Mouse (Mus musculus): ENCODE measurements around the gene Ddx18. TPM values are rescaled to one million over a fixed set of nuclear protein-coding genes. Genes with fewer than 3 reads are reported as not detected.

Gene Ddx18
- polyA plus RNA-seq (2015; fragmentation: Nextera tagmentation; extraction: Ambion mirVana), result 75.9 and 77.0 TPM in 2 replicates

DNA sequence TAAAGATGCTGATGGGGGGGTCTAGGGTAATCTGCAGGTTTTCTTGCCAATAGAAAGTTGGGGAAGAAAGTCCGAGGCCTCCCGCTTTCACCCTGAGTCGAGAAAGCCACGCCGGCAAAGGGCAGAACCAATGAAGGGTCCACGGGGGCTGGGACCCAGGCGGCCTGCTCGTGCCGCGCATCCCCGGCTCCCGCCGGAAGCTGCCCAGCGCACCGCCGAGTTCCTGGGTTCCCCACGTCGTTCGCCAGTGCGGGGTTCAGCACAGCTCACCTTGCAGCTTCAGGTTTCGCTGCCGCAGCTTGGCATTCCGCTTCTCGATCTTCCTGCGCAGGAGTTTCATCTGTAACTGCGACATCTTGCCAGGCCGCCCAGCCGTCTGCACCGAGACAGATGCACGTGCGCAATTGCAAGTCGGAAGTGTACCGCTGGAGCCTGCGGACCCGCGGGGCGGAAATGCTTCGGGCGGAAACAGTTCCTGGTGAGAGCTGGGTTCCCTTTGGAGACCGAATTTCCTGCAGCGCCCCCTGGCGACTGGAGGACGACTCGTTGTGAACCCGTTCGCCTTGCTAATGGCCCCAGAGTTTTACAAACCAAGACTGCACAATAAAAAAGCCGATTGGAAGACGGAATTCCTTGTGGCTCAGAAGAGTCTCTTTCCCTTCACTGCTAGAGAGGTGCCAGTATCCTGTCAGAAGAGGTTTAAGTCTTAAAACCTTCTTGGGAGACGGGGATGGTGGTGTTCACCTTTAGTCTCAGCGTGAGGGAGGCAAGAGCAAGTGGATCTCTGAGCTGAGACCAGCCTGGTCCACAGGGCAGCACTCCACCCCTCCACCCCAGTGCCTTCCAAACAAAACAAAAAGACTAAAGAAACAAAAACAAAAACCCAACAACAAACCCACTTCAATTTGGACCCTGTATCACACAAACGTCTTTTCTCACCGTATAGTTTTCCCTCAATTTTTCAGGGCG lies at the start of gene Ddx18:
Ddx18 (minus strand) TSS at position 469 of the 969 bp plus-strand sequence.
- peak within 1 kb of the TSS; percentile 81 for H3K4me2 ChIP-seq (replicated peaks)
- peak within 1 kb of the TSS; percentile 67 for H3K27ac ChIP-seq
- peaks cover 8% of the 10 kb centered on the region for H3K4me1 ChIP-seq
- no peaks in the 10 kb centered on the region for H3K9me3 ChIP-seq
- peak within 1 kb of the TSS; percentile 74 for H3K9ac ChIP-seq
- H3K36me3 ChIP-seq, result peaks cover 27% of the 10 kb centered on the region
- no peaks in the 10 kb centered on the region for H3K27me3 ChIP-seq
- ATAC-seq (ENCODE audit: low FRiP score, low read depth), result peak; percentile 98
- WGBS, result 6% methylated on average over 53 of the region's 53 CpGs
- H3K4me3 ChIP-seq, result peak within 1 kb of the TSS; percentile 61

DNA sequence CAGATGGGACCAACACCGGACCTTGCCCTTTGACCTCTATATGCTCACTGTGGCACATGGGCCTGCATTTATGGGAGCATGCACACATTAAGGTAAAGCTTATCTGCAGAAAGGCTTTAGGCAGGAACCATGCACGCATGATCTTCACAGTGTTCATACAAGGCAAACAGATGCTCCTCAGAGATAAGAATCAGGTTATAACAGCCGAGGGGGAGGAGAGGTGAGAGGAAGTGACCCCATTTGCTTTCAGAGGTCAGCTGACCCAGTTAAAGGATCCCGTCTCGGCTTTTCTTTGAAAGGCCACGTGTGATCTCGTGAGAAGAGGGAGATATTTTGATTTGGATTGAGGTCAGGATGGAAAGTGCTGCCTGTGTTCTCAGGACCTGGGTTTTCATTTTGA lies 40.2 kb upstream of the Ddx18 start:
- Histone ChIP-seq H3K36me3 (no peaks in the 10 kb centered on the region), H3K4me3 (no peak overlapping the region), H3K27ac (no peak overlapping the region), H3K4me2 (replicated peaks) (no peak overlapping the region), H3K9ac (no peak overlapping the region), H3K4me1 (no peaks in the 10 kb centered on the region), H3K9me3 (no peaks in the 10 kb centered on the region), H3K27me3 (no peaks in the 10 kb centered on the region)
- WGBS, result 34% methylated on average over 7 of the region's 7 CpGs
- ATAC-seq (ENCODE audit: low FRiP score, low read depth), result no peak

DNA sequence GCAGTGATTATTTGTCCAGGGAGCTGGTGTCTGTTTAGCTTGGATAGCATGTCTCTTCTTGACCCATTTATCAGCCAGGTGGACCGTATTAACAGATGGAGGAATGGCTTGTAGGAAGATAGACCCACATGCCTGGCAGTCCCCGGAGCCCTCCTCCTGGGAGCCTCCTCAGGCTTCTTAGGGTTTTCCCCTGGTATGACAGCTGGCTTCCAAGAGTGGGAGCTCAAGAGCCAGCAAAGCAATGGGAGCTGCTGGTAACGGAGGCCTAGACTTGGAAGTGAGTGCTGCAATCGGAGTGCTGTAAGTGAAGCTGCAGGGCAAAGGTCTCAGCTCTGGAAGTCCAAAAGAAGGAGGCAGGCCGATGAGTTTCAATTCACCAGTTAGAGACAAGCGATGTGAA lies 37.3 kb upstream of the Ddx18 start:
- Histone ChIP-seq H3K4me3 (no peak overlapping the region), H3K4me1 (no peaks in the 10 kb centered on the region), H3K9me3 (no peaks in the 10 kb centered on the region), H3K27me3 (no peaks in the 10 kb centered on the region), H3K4me2 (replicated peaks) (no peak overlapping the region), H3K27ac (no peak overlapping the region), H3K9ac (no peak overlapping the region), H3K36me3 (no peaks in the 10 kb centered on the region)
- WGBS, result 50% methylated on average over 6 of the region's 6 CpGs
- no peak for ATAC-seq (ENCODE audit: low FRiP score, low read depth)

DNA sequence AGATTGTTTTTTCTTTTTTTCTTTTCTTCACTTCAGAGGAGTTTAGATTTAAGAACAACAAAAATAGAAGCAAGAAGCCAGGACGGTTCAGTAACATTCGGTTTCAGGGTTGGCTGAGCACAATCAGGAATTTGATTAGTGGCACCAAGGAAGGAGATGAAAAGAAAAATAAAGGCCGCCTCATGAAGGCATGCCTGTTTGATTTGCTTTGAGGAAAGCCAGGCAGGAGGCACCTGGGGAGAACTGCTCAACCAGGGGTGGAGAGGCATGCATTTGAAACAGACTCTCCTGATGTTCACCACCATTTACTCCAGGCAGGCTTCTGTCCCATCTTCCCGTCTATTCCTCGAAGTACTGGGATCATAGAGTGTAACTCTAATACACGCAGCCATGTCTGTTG lies 34.1 kb upstream of the Ddx18 start:
- Histone ChIP-seq H3K4me3 (no peak overlapping the region), H3K4me1 (no peaks in the 10 kb centered on the region), H3K27ac (no peak overlapping the region), H3K4me2 (replicated peaks) (no peak overlapping the region), H3K27me3 (0 out of 2 replicates have a peak, but pooled peaks cover 3% of the 10 kb centered on the region), H3K36me3 (no peaks in the 10 kb centered on the region), H3K9me3 (no peaks in the 10 kb centered on the region), H3K9ac (no peak overlapping the region)
- ATAC-seq (ENCODE audit: low FRiP score, low read depth), result no peak
- 82% methylated on average over 6 of the region's 6 CpGs for WGBS

DNA sequence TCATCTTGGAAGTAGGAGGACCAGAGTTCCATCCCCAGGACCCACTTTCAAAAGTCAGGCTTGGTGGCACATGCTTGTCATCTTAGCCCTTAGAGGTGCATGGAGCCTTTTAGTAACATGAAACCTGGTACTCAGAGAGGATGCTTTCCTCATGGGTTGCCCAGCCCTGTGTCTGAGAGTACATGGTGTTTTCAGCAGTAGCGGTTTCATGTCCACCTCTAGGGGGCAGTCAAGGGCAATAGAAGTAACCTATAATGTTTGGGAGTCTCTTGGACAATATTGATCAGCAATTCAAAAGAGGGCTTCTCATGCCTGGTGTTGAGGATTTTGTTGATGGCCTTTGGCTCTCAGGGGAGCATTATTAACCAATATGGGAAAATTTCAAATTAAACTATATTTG lies 33.3 kb upstream of the Ddx18 start:
- ATAC-seq (ENCODE audit: low FRiP score, low read depth), result no peak
- 0 out of 2 replicates have a peak, but pooled peaks cover 3% of the 10 kb centered on the region for H3K27me3 ChIP-seq
- no peaks in the 10 kb centered on the region for H3K36me3 ChIP-seq
- 33% methylated on average over 1 of the region's 1 CpGs for WGBS
- H3K9me3 ChIP-seq, result no peaks in the 10 kb centered on the region
- no peaks in the 10 kb centered on the region for H3K4me1 ChIP-seq
- no peak overlapping the region for H3K4me3 ChIP-seq
- H3K27ac ChIP-seq, result no peak overlapping the region
- no peak overlapping the region for H3K9ac ChIP-seq
- H3K4me2 ChIP-seq (replicated peaks), result no peak overlapping the region

DNA sequence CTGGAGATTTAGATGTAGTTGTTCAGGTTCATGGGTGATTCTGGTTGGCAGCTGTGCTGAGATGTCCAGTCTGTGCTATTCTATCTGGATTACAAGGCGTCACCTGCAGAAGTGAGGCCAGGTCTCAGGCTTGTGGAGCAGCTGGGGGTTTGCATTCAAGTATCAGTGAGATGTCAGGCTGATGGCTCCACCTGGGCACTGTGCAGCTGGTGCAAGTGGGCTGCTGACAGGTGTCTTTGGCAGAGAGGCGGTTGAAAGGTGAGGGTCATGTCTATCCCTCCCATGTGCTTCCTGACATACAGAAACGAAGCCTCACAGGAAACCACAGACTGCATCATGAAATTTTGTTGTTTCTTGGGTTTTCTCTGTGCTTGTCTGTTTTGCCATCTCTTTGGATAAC lies 30.6 kb upstream of the Ddx18 start:
- no peak overlapping the region for H3K4me3 ChIP-seq
- no peak overlapping the region for H3K27ac ChIP-seq
- H3K4me1 ChIP-seq, result no peaks in the 10 kb centered on the region
- H3K9me3 ChIP-seq, result no peaks in the 10 kb centered on the region
- 73% methylated on average over 3 of the region's 3 CpGs for WGBS
- H3K27me3 ChIP-seq, result 0 out of 2 replicates have a peak, but pooled peaks cover 3% of the 10 kb centered on the region
- no peak overlapping the region for H3K9ac ChIP-seq
- H3K36me3 ChIP-seq, result no peaks in the 10 kb centered on the region
- H3K4me2 ChIP-seq (replicated peaks), result no peak overlapping the region
- no peak for ATAC-seq (ENCODE audit: low FRiP score, low read depth)

DNA sequence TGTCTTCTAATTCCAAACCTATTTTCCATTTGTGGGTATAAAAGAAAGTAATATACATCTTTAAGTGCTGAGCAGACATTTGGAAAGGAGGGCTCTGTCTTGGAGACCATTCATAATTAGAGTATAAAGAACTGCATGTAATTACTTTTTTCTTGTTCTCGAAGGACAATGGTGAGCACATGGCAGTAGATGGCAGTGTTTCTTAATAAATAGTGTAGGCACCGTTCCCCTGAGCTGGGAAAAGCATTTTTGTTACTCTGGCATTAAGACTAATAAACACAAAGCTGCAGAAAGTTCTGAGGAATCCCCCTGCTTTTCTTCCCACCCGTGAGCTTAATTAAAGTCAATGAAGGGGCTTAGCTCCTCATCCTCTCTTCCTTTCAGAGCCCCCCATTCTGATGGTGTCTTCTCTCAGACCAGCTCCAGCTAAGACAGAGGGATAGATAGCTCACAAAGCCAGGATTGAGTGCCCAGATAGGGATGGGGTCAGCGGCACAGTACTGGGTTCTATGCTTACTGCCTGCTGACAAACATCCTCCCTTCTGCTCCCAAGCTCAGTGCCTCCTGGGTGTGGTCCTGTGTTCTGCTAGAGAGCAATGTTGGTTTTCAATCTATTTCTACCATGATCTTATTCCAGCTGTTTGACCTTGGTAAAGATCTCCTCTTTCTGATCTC lies 29.3 kb upstream of the Ddx18 start:
- H3K4me2 ChIP-seq (replicated peaks), result no peak overlapping the region
- 24% methylated on average over 4 of the region's 4 CpGs for WGBS
- H3K36me3 ChIP-seq, result no peaks in the 10 kb centered on the region
- no peaks in the 10 kb centered on the region for H3K4me1 ChIP-seq
- H3K9me3 ChIP-seq, result no peaks in the 10 kb centered on the region
- H3K27ac ChIP-seq, result no peak overlapping the region
- no peak for ATAC-seq (ENCODE audit: low FRiP score, low read depth)
- H3K4me3 ChIP-seq, result no peak overlapping the region
- 0 out of 2 replicates have a peak, but pooled peaks cover 3% of the 10 kb centered on the region for H3K27me3 ChIP-seq
- no peak overlapping the region for H3K9ac ChIP-seq

DNA sequence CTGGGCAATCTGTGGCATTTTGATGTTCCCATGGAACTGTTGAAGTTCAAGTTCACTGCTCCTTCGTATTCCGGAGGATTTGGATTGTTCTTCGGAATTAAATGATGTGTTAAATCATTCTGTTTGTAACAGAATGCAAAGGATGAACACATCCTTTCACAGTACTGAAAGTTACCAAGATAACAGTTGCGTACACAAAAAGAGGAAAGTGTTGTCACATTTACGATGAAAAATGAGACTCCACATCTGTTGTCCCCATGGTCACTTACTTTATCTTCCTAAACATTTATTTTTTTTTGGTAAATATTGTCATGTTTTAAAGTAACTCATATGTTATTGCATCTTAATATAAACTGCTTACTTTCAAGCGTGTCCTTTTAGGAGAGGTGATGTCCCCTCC lies 17.0 kb upstream of the Ddx18 start:
- no peaks in the 10 kb centered on the region for H3K27me3 ChIP-seq
- H3K4me3 ChIP-seq, result no peak overlapping the region
- H3K36me3 ChIP-seq, result no peaks in the 10 kb centered on the region
- H3K4me1 ChIP-seq, result no peaks in the 10 kb centered on the region
- no peak for ATAC-seq (ENCODE audit: low FRiP score, low read depth)
- H3K9me3 ChIP-seq, result no peaks in the 10 kb centered on the region
- H3K9ac ChIP-seq, result no peak overlapping the region
- H3K4me2 ChIP-seq (replicated peaks), result no peak overlapping the region
- 78% methylated on average over 6 of the region's 6 CpGs for WGBS
- H3K27ac ChIP-seq, result no peak overlapping the region

DNA sequence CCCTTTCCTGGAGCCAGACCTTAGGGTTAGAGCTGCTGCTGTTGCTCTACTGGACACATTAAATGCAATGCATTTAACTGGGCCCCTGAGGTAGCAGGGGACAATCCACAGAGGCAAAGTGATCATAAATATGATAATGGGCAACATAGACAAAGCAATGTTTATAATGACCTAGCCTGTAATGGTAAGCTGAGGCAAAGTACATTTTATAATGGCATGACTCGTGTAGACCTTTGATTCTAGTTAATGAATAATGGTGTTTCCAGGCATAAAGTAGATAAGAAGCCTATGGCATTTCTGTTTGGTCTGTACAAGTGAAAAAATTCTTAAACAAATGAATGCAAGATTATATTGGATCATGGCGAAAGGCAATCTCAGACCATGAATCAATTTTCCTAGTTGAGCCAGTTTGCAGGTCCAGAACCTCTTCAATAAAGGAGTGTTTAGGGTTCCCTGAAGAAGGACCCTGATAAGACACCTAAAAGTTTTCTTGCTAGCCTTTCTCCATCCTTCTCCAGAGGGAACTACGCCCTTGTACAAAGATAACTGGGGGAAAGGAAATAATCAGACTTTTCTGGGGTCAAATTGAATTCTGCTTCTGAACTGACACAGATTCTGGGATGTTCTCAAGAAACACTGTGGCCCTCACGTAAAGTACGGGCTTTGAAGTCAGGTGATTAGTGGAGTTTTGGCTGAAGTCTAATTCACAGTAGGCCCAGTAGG lies 13.5 kb upstream of the Ddx18 start:
- no peak overlapping the region for H3K27ac ChIP-seq
- no peak overlapping the region for H3K4me2 ChIP-seq (replicated peaks)
- no peaks in the 10 kb centered on the region for H3K4me1 ChIP-seq
- H3K4me3 ChIP-seq, result no peak overlapping the region
- H3K9ac ChIP-seq, result no peak overlapping the region
- WGBS, result 84% methylated on average over 5 of the region's 5 CpGs
- H3K27me3 ChIP-seq, result no peaks in the 10 kb centered on the region
- no peak for ATAC-seq (ENCODE audit: low FRiP score, low read depth)
- no peaks in the 10 kb centered on the region for H3K36me3 ChIP-seq
- H3K9me3 ChIP-seq, result no peaks in the 10 kb centered on the region

DNA sequence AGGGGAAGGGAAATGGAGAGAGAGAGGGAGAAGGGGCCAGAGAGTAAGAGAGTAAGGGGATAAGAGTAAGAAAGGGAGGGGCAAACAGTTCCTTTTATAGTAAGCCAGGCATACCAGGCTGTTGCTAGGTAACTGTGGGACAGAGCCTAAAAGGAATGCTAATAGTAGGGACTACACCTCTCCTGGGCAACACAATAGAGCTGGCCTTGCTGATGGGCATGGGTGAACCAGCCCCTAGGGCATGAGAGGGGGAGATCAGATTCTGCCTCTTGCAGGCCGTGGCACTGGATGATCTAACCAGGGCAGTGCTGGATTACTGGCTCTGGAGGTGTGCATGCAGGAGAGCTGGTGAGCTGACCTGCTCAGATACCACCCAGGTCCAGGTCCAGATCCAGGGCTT lies 9.7 kb upstream of the Ddx18 start:
- Histone ChIP-seq H3K9ac (no peak overlapping the region), H3K4me3 (no peak overlapping the region), H3K36me3 (no peaks in the 10 kb centered on the region), H3K4me1 (no peaks in the 10 kb centered on the region), H3K4me2 (replicated peaks) (no peak overlapping the region), H3K9me3 (no peaks in the 10 kb centered on the region), H3K27ac (no peak overlapping the region), H3K27me3 (no peaks in the 10 kb centered on the region)
- ATAC-seq (ENCODE audit: low FRiP score, low read depth), result no peak
- 67% methylated on average over 1 of the region's 1 CpGs for whole genome bisulfite sequencing

DNA sequence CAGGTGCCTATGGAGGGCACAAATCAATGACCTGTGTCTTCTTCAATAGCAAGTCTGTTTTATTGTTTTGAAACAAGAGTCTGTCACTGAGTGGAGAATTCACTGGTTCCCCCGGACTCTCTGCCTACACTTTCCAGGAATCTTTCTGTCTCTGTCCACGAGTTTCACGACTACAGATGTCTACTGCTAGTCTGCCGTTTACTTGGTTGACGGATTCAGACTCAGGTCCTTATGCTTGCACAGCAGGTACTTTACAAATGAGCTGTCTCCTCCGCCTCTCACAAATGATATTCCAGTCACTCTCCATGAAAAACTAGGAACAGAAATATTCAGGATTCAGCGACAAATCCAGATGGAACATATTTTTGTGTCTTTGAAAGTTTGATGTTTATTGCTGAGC lies 2.7 kb upstream of the Ddx18 start:
- peaks cover 2% of the 10 kb centered on the region; the same call in 1 of the 2 replicates for H3K36me3 ChIP-seq
- WGBS, result 81% methylated on average over 7 of the region's 7 CpGs
- H3K27ac ChIP-seq, result no peak overlapping the region
- no peak overlapping the region for H3K4me3 ChIP-seq
- no peaks in the 10 kb centered on the region for H3K27me3 ChIP-seq
- no peaks in the 10 kb centered on the region for H3K9me3 ChIP-seq
- no peak overlapping the region for H3K4me2 ChIP-seq (replicated peaks)
- H3K4me1 ChIP-seq, result peaks cover 8% of the 10 kb centered on the region
- H3K9ac ChIP-seq, result no peak overlapping the region
- ATAC-seq (ENCODE audit: low FRiP score, low read depth), result no peak

DNA sequence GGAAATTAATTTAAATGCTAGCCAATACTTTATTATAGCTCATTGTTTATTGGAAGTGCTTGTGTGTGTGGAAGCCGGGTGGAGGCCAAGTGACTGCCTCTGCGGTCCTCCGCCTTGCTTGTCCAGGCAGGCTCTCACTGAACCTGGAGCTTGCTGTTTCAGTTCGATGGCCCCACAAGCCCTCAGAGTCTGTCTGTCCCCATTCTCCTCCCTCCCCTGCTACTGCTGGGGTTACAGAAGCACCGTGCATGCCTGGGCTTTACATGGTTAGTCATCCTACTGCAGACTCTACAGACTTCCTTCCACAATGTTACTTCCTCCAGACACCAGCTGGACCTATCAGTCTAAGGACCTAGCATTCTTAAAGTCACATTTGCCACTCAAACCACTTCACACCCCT lies 9.9 kb downstream of the Ddx18 start:
- no peak overlapping the region for H3K4me2 ChIP-seq (replicated peaks)
- H3K27me3 ChIP-seq, result no peaks in the 10 kb centered on the region
- no peak overlapping the region for H3K4me3 ChIP-seq
- H3K9me3 ChIP-seq, result no peaks in the 10 kb centered on the region
- no peak overlapping the region for H3K27ac ChIP-seq
- no peak for ATAC-seq (ENCODE audit: low FRiP score, low read depth)
- H3K4me1 ChIP-seq, result no peaks in the 10 kb centered on the region
- 91% methylated on average over 5 of the region's 5 CpGs for WGBS
- H3K9ac ChIP-seq, result no peak overlapping the region
- H3K36me3 ChIP-seq, result peaks cover 95% of the 10 kb centered on the region

Data from limb, embryonic 13.5 days (tissue).